Mouse (Mus musculus) thymus, postnatal 10 days (tissue): ENCODE data around the gene Inpp4a.

Source experiments
- DNase-seq, 2 experiments: peaks; one replicate each; pipeline ENCODE4 v3.0.0; 2021; ENCODE audit warnings: low spot score in 2 of 2

Inpp4a gene

GRCm38 (mm10) chr1:37356305-37356704, 56.6 kb downstream of the Inpp4a start:
- DNase-seq: no peak

GRCm38 (mm10) chr1:37357173-37357572, 57.5 kb downstream of the Inpp4a start:
- DNase-seq: no peak

GRCm38 (mm10) chr1:37358621-37359020, 59.0 kb downstream of the Inpp4a start:
- no peak for DNase-seq

- DNase-seq: no peak
Measured at GRCm38 (mm10) chr1:37359395-37360092, 59.9 kb downstream of the Inpp4a start.

- DNase-seq: no peak
Measured at GRCm38 (mm10) chr1:37360781-37361180, 61.1 kb downstream of the Inpp4a start.

GRCm38 (mm10) chr1:37362721-37363120, 63.1 kb downstream of the Inpp4a start:
- DNase-seq: no peak

GRCm38 (mm10) chr1:37368125-37368524, 68.5 kb downstream of the Inpp4a start:
- no peak for DNase-seq

- no peak for DNase-seq
Measured at GRCm38 (mm10) chr1:37368768-37369385, 69.2 kb downstream of the Inpp4a start.

GRCm38 (mm10) chr1:37376177-37376576, 76.5 kb downstream of the Inpp4a start:
- no peak for DNase-seq

GRCm38 (mm10) chr1:37376751-37377150, 77.1 kb downstream of the Inpp4a start:
- DNase-seq: no peak

GRCm38 (mm10) chr1:37378095-37378494, 78.4 kb downstream of the Inpp4a start:
- DNase-seq: no peak

- DNase-seq: no peak
Measured at GRCm38 (mm10) chr1:37379536-37379935, 79.9 kb downstream of the Inpp4a start.

- DNase-seq: no peak
Measured at GRCm38 (mm10) chr1:37380913-37381312, 81.2 kb downstream of the Inpp4a start.

GRCm38 (mm10) chr1:37384304-37384703, 84.6 kb downstream of the Inpp4a start:
- DNase-seq: no peak

GRCm38 (mm10) chr1:37386448-37386971, 86.8 kb downstream of the Inpp4a start:
- DNase-seq: no peak

- no peak for DNase-seq
Measured at GRCm38 (mm10) chr1:37393174-37393573, 93.5 kb downstream of the Inpp4a start.

- no peak for DNase-seq
Measured at GRCm38 (mm10) chr1:37396481-37396880, 96.8 kb downstream of the Inpp4a start.

GRCm38 (mm10) chr1:37398961-37399360, 99.3 kb downstream of the Inpp4a start:
- DNase-seq: no peak

GRCm38 (mm10) chr1:37399734-37400133, 100.1 kb downstream of the Inpp4a start:
- DNase-seq: no peak

- peak; percentile 22 to 65 for DNase-seq
Measured at GRCm38 (mm10) chr1:37401687-37402086, 102.0 kb downstream of the Inpp4a start.

- DNase-seq: no peak
Measured at GRCm38 (mm10) chr1:37405137-37405536, 105.5 kb downstream of the Inpp4a start.

GRCm38 (mm10) chr1:37407228-37407627, 107.6 kb downstream of the Inpp4a start:
- no peak for DNase-seq

- no peak for DNase-seq
Measured at GRCm38 (mm10) chr1:37408059-37408458, 108.4 kb downstream of the Inpp4a start.
